Mouse (Mus musculus) MEL (cell line): ENCODE measurements around the gene Dnajc5g. TPM values are rescaled to one million over a fixed set of nuclear protein-coding genes. Genes with fewer than 3 reads are reported as not detected.

Source experiments
- DNase-seq: peaks from one replicate; pipeline ENCODE4 v3.0.0; 2011; ENCODE audit warnings: low read depth, low spot score
- H3K27ac ChIP-seq: 2 replicates; pipeline ENCODE4 v1.5.1; 2012; ENCODE audit warnings: low read depth, mild to moderate bottlenecking, control low read depth, low read length, moderate library complexity; ENCODE audit not compliant: control insufficient read depth
- H3K27me3 ChIP-seq, 2 experiments: fragments of 150-350 bp in 1 of 2; sonication (generic) in 1 of 2; 2 replicates each; pipeline ENCODE4 v1.6.1; 2012; ENCODE audit warnings: low read length in 2 of 2, mild to moderate bottlenecking in 2 of 2, improper control_type of control experiment in 1 of 2, moderate library complexity in 1 of 2; ENCODE audit not compliant: insufficient read depth in 2 of 2, control insufficient read depth in 1 of 2
- H3K36me3 ChIP-seq, 2 experiments: 2 replicates each; pipeline ENCODE4 v1.6.1; 2012 to 2014; ENCODE audit warnings: low read length in 2 of 2, improper control_type of control experiment in 1 of 2, inconsistent platforms in 1 of 2, mild to moderate bottlenecking in 1 of 2; ENCODE audit not compliant: insufficient read depth in 2 of 2, control insufficient read depth in 1 of 2
- H3K4me1 ChIP-seq, 2 experiments: fragments of 150-350 bp in 1 of 2; sonication (generic) in 1 of 2; 2 replicates each; pipeline ENCODE4 v1.6.1; 2012; ENCODE audit warnings: low read length in 2 of 2, improper control_type of control experiment in 1 of 2, mild to moderate bottlenecking in 1 of 2; ENCODE audit not compliant: insufficient read depth in 2 of 2, control insufficient read depth in 1 of 2
- H3K4me3 ChIP-seq, 2 experiments: fragments of 150-350 bp in 1 of 2; sonication (generic) in 1 of 2; 2 replicates each; pipeline ENCODE4 v1.5.1; 2012; ENCODE audit warnings: low read depth in 2 of 2, low read length in 2 of 2, mild to moderate bottlenecking in 2 of 2, moderate library complexity in 2 of 2, control low read depth in 1 of 2, improper control_type of control experiment in 1 of 2; ENCODE audit not compliant: control insufficient read depth in 1 of 2, insufficient read depth in 1 of 2
- H3K79me2 ChIP-seq: 2 replicates; pipeline ENCODE4 v1.6.1; 2012; ENCODE audit warnings: mild to moderate bottlenecking, low read length, moderate library complexity; ENCODE audit not compliant: control insufficient read depth, poor library complexity, insufficient read depth
- H3K9ac ChIP-seq: 2 replicates; pipeline ENCODE4 v1.6.1; 2012; ENCODE audit warnings: low read depth, mild to moderate bottlenecking, control low read depth, low read length, moderate library complexity; ENCODE audit not compliant: control insufficient read depth, poor library complexity, severe bottlenecking
- H3K9me3 ChIP-seq: fragments of 150-350 bp; sonication (generic); replicated peaks from 2 replicates; pipeline ENCODE4 v1.6.1; 2012; ENCODE audit warnings: mild to moderate bottlenecking, low read length, improper control_type of control experiment, moderate library complexity; ENCODE audit not compliant: insufficient read depth
- BHLHE40 ChIP-seq: IDR thresholded peaks from 2 replicates; pipeline ENCODE4 v1.6.1; 2012; ENCODE audit warnings: low read depth, mild to moderate bottlenecking, inconsistent platforms, low read length, improper control_type of control experiment, borderline replicate concordance
- CHD1 ChIP-seq: IDR thresholded peaks from 2 replicates; pipeline ENCODE4 v1.6.1; 2012; ENCODE audit warnings: low read depth, mild to moderate bottlenecking, inconsistent platforms, low read length, improper control_type of control experiment
- ELF1 ChIP-seq: IDR thresholded peaks from 2 replicates; pipeline ENCODE4 v1.6.1; 2014; ENCODE audit warnings: low read depth, mild to moderate bottlenecking, inconsistent platforms, low read length, improper control_type of control experiment, moderate library complexity
- ETS1 ChIP-seq: IDR thresholded peaks from 2 replicates; pipeline ENCODE4 v1.6.1; 2012; ENCODE audit warnings: low read depth, mild to moderate bottlenecking, inconsistent platforms, low read length, improper control_type of control experiment, moderate library complexity
- GATA1 ChIP-seq: IDR thresholded peaks from 2 replicates; pipeline ENCODE4 v1.6.1; 2011; ENCODE audit warnings: low read depth, low read length, improper control_type of control experiment
- HCFC1 ChIP-seq: IDR thresholded peaks from 2 replicates; pipeline ENCODE4 v1.6.1; 2012; ENCODE audit warnings: low read depth, mild to moderate bottlenecking, inconsistent platforms, low read length, improper control_type of control experiment, moderate library complexity
- JUND ChIP-seq: IDR thresholded peaks from 2 replicates; pipeline ENCODE4 v1.6.1; 2011; ENCODE audit warnings: low read depth, mild to moderate bottlenecking, improper control_type of control experiment, low read length
- MAFK ChIP-seq: IDR thresholded peaks from 2 replicates; pipeline ENCODE4 v1.6.1; 2011; ENCODE audit warnings: low read depth, mild to moderate bottlenecking, low read length, improper control_type of control experiment, borderline replicate concordance
- MXI1 ChIP-seq: IDR thresholded peaks from 2 replicates; pipeline ENCODE4 v1.6.1; 2011; ENCODE audit warnings: mild to moderate bottlenecking, low read depth, low read length, improper control_type of control experiment
- MYC ChIP-seq: IDR thresholded peaks from 2 replicates; pipeline ENCODE4 v1.6.1; 2011; ENCODE audit warnings: low read depth, mild to moderate bottlenecking, low read length, improper control_type of control experiment, moderate library complexity
- NRF1 ChIP-seq: IDR thresholded peaks from 2 replicates; pipeline ENCODE4 v1.6.1; 2014; ENCODE audit warnings: low read depth, mild to moderate bottlenecking, inconsistent platforms, low read length, improper control_type of control experiment, moderate library complexity; ENCODE audit not compliant: poor library complexity, insufficient read depth, severe bottlenecking
- POLR2A ChIP-seq, 2 experiments: IDR thresholded peaks; 2 replicates each; pipeline ENCODE4 v1.6.1; 2011 to 2012; ENCODE audit warnings: low read length in 2 of 2, mild to moderate bottlenecking in 2 of 2, control low read depth in 1 of 2, improper control_type of control experiment in 1 of 2, low read depth in 1 of 2, moderate library complexity in 1 of 2; ENCODE audit not compliant: control insufficient read depth in 1 of 2, insufficient read depth in 1 of 2, poor library complexity in 1 of 2
- POLR2AphosphoS2 ChIP-seq: IDR thresholded peaks from 2 replicates; pipeline ENCODE4 v1.6.1; 2011; ENCODE audit warnings: low read length, improper control_type of control experiment
- RAD21 ChIP-seq: IDR thresholded peaks from 2 replicates; pipeline ENCODE4 v1.6.1; 2011; ENCODE audit warnings: mild to moderate bottlenecking, low read depth, low read length, improper control_type of control experiment
- SIN3A ChIP-seq: IDR thresholded peaks from 2 replicates; pipeline ENCODE4 v1.6.1; 2012; ENCODE audit warnings: low read length, improper control_type of control experiment, inconsistent platforms
- TCF12 ChIP-seq: IDR thresholded peaks from 2 replicates; pipeline ENCODE4 v1.6.1; 2014; ENCODE audit warnings: low read depth, mild to moderate bottlenecking, inconsistent platforms, low read length, improper control_type of control experiment, moderate library complexity
- USF1 ChIP-seq: IDR thresholded peaks from 2 replicates; pipeline ENCODE4 v1.6.1; 2014; ENCODE audit warnings: low read depth, mild to moderate bottlenecking, inconsistent platforms, low read length, improper control_type of control experiment, moderate library complexity
- USF2 ChIP-seq, 2 experiments: IDR thresholded peaks; 2 replicates each; pipeline ENCODE4 v1.6.1; 2011 to 2012; ENCODE audit warnings: improper control_type of control experiment in 2 of 2, low read length in 2 of 2, borderline replicate concordance in 1 of 2, inconsistent platforms in 1 of 2, low read depth in 1 of 2, mild to moderate bottlenecking in 1 of 2; ENCODE audit not compliant: insufficient read depth in 1 of 2
- ZKSCAN1 ChIP-seq: IDR thresholded peaks from 2 replicates; pipeline ENCODE4 v1.6.1; 2012; ENCODE audit warnings: low read depth, mild to moderate bottlenecking, inconsistent platforms, low read length, improper control_type of control experiment, moderate library complexity
- ZNF384 ChIP-seq: IDR thresholded peaks from 2 replicates; pipeline ENCODE4 v1.6.1; 2012; ENCODE audit warnings: low read depth, mild to moderate bottlenecking, inconsistent platforms, low read length, improper control_type of control experiment
- polyA plus RNA-seq, 2 experiments: library from polyadenylated mRNA; stranded (reverse) in 1 of 2; unstranded in 1 of 2; fragments of >175 nt in 1 of 2; fragments of >200 nt in 1 of 2; gene quantifications; 2 replicates each; pipeline versions ENCODE4 v1.2.1 to v1.2.4; 2012; ENCODE audit warnings: low replicate concordance in 2 of 2, low read depth in 1 of 2; ENCODE audit not compliant: insufficient read length in 2 of 2, insufficient read depth in 1 of 2, missing spikeins in 1 of 2
- total RNA-seq: library from RNA; depleted of rRNA; stranded (reverse); fragments of 300-350 nt; gene quantifications from 2 replicates; pipeline ENCODE4 v1.2.3, GENCODE M21; 2012

Gene Dnajc5g
- total and polyA plus RNA-seq, 3 experiments: not detected

DNA sequence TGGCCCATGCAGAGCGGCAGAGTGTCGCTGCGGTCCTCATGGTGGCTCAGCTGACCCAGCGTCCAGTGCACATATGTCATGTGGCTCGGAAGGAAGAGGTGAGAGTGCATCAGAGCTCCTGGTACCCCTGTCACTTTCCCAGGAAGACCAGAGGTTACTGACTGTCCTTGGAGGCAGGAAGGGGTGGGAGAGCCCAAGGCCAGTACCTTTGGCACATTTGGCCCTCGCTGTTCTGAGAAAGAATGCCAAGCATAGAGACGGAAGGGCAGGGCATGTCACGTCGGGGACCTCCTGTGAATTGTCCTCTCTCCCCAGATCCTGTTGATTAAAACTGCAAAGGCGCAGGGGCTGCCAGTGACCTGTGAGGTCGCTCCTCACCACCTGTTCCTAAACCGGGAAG lies 32.9 kb upstream of the Dnajc5g start:
- no peak for TF ChIP-seq USF1
- TF ChIP-seq GATA1: no peak
- no peak for TF ChIP-seq HCFC1
- TF ChIP-seq SIN3A: no peak
- TF ChIP-seq CHD1: no peak
- TF ChIP-seq USF2 (IDR thresholded peaks at IDR 0.05; ENCODE audit: borderline replicate concordance in 1 of 2, insufficient read depth in 1 of 2, low read depth in 1 of 2, low read length in 2 of 2): no peak
- TF ChIP-seq RAD21: no peak
- no peak for TF ChIP-seq ELF1
- no peak for TF ChIP-seq MXI1
- TF ChIP-seq MAFK: no peak
- no peak for TF ChIP-seq NRF1
- no peak for TF ChIP-seq JUND
- no peak for TF ChIP-seq ETS1
- TF ChIP-seq ZNF384: no peak
- no peak for DNase-seq
- no peak overlapping the region for H3K4me3 ChIP-seq
- no peak overlapping the region for H3K9ac ChIP-seq
- H3K36me3 ChIP-seq: peaks cover 0 to 13% of the 10 kb centered on the region in 2 experiments; a peak in 2 of 4 replicates
- no peaks in the 10 kb centered on the region for H3K4me1 ChIP-seq
- H3K9me3 ChIP-seq: no peaks in the 10 kb centered on the region
- no peaks in the 10 kb centered on the region for H3K27me3 ChIP-seq
- H3K27ac ChIP-seq: no peak overlapping the region
- H3K79me2 ChIP-seq: no peaks in the 10 kb centered on the region

DNA sequence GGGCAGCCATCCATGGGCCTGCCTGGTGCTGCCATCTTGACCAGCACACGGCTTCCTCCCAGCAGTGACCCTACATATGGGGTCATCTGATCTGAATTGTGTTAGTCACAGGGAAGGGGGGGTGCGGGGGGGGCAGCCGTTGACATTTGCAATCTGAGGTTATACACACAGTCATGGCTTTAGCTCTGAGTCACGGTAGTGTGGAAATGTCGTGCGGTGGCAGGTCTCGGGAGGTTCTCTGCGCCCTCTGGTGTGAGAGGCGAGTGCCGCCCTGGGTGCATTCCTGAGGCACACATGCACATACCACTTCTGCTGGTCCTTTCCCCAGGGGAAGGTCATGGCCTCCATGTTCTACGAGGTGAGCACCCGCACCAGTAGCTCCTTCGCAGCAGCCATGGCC lies 29.7 kb upstream of the Dnajc5g start:
- Histone ChIP-seq H3K79me2 (no peaks in the 10 kb centered on the region), H3K27me3 (no peaks in the 10 kb centered on the region), H3K4me1 (no peaks in the 10 kb centered on the region), H3K9ac (no peak overlapping the region), H3K27ac (no peak overlapping the region), H3K36me3 (peaks cover 0 to 7% of the 10 kb centered on the region in 2 experiments; a peak in 2 of 4 replicates), H3K4me3 (no peak overlapping the region), H3K9me3 (no peaks in the 10 kb centered on the region)
- no peak for TF ChIP-seq POLR2AphosphoS2
- no peak for TF ChIP-seq POLR2A (IDR thresholded peaks at IDR 0.05; ENCODE audit: control insufficient read depth in 1 of 2, insufficient read depth in 1 of 2, low read depth in 1 of 2, low read length in 2 of 2, poor library complexity in 1 of 2)
- TF ChIP-seq TCF12: no peak
- TF ChIP-seq ZKSCAN1: no peak
- TF ChIP-seq MYC: no peak
- TF ChIP-seq BHLHE40: no peak
- DNase-seq: no peak
